Mouse (Mus musculus): ENCODE results near the gene Csrnp2. TPM values are rescaled to one million over a fixed set of nuclear protein-coding genes. Genes with fewer than 3 reads are reported as not detected.

Gene Csrnp2
- polyA plus RNA-seq, 1 experiment, result not detected

DNA sequence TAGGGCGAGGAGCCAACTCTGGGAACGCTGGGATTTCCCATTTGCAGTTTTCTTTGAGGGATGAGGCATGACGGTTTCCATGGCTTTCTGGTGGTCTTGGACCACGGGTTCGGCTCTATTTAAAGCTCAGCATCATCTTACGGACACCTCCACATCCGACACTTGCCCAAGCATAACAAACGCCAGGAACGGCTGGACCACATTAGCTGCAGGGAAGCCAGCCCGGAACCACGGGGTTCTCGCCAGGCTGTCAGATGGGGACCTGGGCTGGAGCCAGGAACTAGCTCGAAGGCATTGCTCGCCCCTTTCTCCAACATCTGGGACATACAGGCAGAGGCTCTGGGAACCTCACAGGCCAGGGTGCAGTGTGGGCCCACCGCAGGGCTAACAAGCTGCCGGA, 44.0 kb downstream of the Csrnp2 start:
- WGBS, result 29% methylated on average over 16 of the region's 16 CpGs
- no peak overlapping the region for H3K27ac ChIP-seq (ENCODE audit: insufficient read depth, low read depth, low read length)
- TF ChIP-seq POLR2A (IDR thresholded peaks at IDR 0.05; ENCODE audit: insufficient read depth, low read depth, low read length) (no peak), CTCF (IDR thresholded peaks at IDR 0.05; ENCODE audit: insufficient read depth, low read depth, low read length) (no peak)

DNA sequence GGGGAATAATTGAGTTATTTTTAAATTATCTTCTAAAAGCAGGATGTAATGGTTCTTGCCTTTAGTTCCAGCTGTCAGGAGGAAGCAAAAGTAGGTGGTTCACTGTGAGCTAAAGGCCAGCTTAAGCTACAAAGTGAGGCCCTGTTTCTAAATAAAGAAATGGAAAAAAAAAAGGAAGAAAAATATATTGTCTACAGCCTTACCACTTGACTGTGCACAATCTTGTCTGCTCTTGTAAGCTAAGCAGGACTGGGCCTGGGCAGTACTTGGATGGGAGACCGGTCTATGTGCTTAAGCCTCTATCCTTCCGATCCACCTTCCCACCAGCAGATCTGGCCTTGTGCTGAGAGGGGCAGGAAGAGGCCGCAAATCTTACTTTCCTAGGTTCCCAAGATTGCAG, 45.8 kb downstream of the Csrnp2 start:
- peaks cover 7% of the 10 kb centered on the region; the same call in 1 of the 2 replicates for H3K4me1 ChIP-seq (ENCODE audit: control insufficient read depth, insufficient read depth, low read length)
- H3K27ac ChIP-seq (ENCODE audit: insufficient read depth, low read depth, low read length), result peak overlapping the region; percentile 38; the same call in 1 of the 2 replicates
- 81% methylated on average over 3 of the region's 3 CpGs for WGBS
- H3K4me3 ChIP-seq (ENCODE audit: insufficient read depth, low read depth, low read length), result no peak overlapping the region
- TF ChIP-seq CTCF (IDR thresholded peaks at IDR 0.05; ENCODE audit: insufficient read depth, low read depth, low read length) (no peak), POLR2A (IDR thresholded peaks at IDR 0.05; ENCODE audit: insufficient read depth, low read depth, low read length) (no peak)

More for the DNA sequence above, 44.0 kb downstream of the Csrnp2 start:
- Histone ChIP-seq H3K4me3 (ENCODE audit: insufficient read depth, low read depth, low read length) (no peak overlapping the region), H3K4me1 (ENCODE audit: control insufficient read depth, insufficient read depth, low read length) (peaks cover 7% of the 10 kb centered on the region; the same call in 1 of the 2 replicates)

GRCm38 (mm10) chr15:100448572-100448971, 46.7 kb downstream of the Csrnp2 start:
- WGBS, result 83% methylated on average over 4 of the region's 4 CpGs
- H3K4me3 ChIP-seq (ENCODE audit: insufficient read depth, low read depth, low read length), result no peak overlapping the region
- TF ChIP-seq CTCF (IDR thresholded peaks at IDR 0.05; ENCODE audit: insufficient read depth, low read depth, low read length) (no peak), POLR2A (IDR thresholded peaks at IDR 0.05; ENCODE audit: insufficient read depth, low read depth, low read length) (no peak)
- no peak overlapping the region for H3K27ac ChIP-seq (ENCODE audit: insufficient read depth, low read depth, low read length)
- peaks cover 10% of the 10 kb centered on the region; the same call in 1 of the 2 replicates for H3K4me1 ChIP-seq (ENCODE audit: control insufficient read depth, insufficient read depth, low read length)

GRCm38 (mm10) chr15:100446887-100447286, 48.4 kb downstream of the Csrnp2 start:
- peaks cover 10% of the 10 kb centered on the region; the same call in 1 of the 2 replicates for H3K4me1 ChIP-seq (ENCODE audit: control insufficient read depth, insufficient read depth, low read length)
- 85% methylated on average over 2 of the region's 2 CpGs for WGBS
- H3K27ac ChIP-seq (ENCODE audit: insufficient read depth, low read depth, low read length), result no peak overlapping the region
- H3K4me3 ChIP-seq (ENCODE audit: insufficient read depth, low read depth, low read length), result no peak overlapping the region
- TF ChIP-seq CTCF (IDR thresholded peaks at IDR 0.05; ENCODE audit: insufficient read depth, low read depth, low read length), result no peak
- TF ChIP-seq POLR2A (IDR thresholded peaks at IDR 0.05; ENCODE audit: insufficient read depth, low read depth, low read length), result no peak

GRCm38 (mm10) chr15:100443126-100443922, 52.0 kb downstream of the Csrnp2 start:
- 3% methylated on average over 29 of the region's 31 CpGs for WGBS
- H3K27ac ChIP-seq (ENCODE audit: insufficient read depth, low read depth, low read length), result peak overlapping the region; percentile 89
- TF ChIP-seq CTCF (IDR thresholded peaks at IDR 0.05; ENCODE audit: insufficient read depth, low read depth, low read length) (no peak), POLR2A (IDR thresholded peaks at IDR 0.05; ENCODE audit: insufficient read depth, low read depth, low read length) (no peak; the same call in 1 of the 2 replicates)

DNA sequence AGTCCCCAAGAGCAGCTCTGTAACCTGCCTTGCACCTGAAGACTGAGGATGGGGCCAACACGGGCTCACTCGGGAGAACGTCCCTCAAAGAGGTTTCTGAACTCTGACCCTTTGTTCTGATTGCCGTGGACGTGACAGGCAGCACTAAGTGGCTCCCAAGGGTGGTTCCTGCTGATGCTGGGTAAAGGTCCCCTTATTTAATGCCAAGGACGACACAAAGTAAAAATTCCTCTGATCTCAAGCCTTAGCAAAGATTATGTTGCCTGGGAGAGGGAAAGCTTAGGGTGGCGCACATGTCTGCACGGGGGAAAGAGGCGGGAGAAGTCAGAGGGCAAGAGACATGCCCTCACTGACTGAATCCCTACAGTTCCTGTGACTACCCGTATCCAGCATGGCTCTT, 58.8 kb downstream of the Csrnp2 start:
- Histone ChIP-seq H3K4me1 (ENCODE audit: control insufficient read depth, insufficient read depth, low read length) (no peaks in the 10 kb centered on the region), H3K4me3 (ENCODE audit: insufficient read depth, low read depth, low read length) (no peak overlapping the region), H3K27ac (ENCODE audit: insufficient read depth, low read depth, low read length) (no peak overlapping the region)
- 70% methylated on average over 10 of the region's 10 CpGs for WGBS
- TF ChIP-seq POLR2A (IDR thresholded peaks at IDR 0.05; ENCODE audit: insufficient read depth, low read depth, low read length), result no peak
- no peak for TF ChIP-seq CTCF (IDR thresholded peaks at IDR 0.05; ENCODE audit: insufficient read depth, low read depth, low read length)

More at GRCm38 (mm10) chr15:100443126-100443922, 52.0 kb downstream of the Csrnp2 start:
- H3K4me3 ChIP-seq (ENCODE audit: insufficient read depth, low read depth, low read length), result peak overlapping the region; percentile 50
- peaks cover 3% of the 10 kb centered on the region; the same call in 1 of the 2 replicates for H3K4me1 ChIP-seq (ENCODE audit: control insufficient read depth, insufficient read depth, low read length)

DNA sequence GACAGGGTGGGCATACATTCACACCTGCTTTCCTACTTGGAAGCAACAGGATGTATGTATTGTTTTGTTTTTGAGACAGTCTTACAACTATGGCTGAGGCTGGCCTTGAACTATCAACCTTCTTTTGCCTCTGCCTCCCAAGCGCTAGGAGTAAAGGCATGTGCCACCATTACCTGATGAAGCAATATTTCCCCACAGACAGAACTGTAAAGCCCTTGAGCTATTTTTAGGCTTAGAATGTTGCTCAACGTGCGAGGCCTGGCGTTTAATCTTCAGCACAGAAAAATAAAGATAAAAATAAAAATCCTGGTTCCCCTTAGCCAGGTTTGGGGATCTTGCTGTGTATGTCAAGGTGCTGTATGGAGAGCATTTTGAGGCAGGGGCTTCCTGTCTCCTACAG, 59.2 kb downstream of the Csrnp2 start:
- TF ChIP-seq CTCF (IDR thresholded peaks at IDR 0.05; ENCODE audit: insufficient read depth, low read depth, low read length) (no peak), POLR2A (IDR thresholded peaks at IDR 0.05; ENCODE audit: insufficient read depth, low read depth, low read length) (no peak)
- H3K4me1 ChIP-seq (ENCODE audit: control insufficient read depth, insufficient read depth, low read length), result no peaks in the 10 kb centered on the region
- no peak overlapping the region for H3K4me3 ChIP-seq (ENCODE audit: insufficient read depth, low read depth, low read length)
- H3K27ac ChIP-seq (ENCODE audit: insufficient read depth, low read depth, low read length), result no peak overlapping the region
- 81% methylated on average over 4 of the region's 4 CpGs for WGBS

DNA sequence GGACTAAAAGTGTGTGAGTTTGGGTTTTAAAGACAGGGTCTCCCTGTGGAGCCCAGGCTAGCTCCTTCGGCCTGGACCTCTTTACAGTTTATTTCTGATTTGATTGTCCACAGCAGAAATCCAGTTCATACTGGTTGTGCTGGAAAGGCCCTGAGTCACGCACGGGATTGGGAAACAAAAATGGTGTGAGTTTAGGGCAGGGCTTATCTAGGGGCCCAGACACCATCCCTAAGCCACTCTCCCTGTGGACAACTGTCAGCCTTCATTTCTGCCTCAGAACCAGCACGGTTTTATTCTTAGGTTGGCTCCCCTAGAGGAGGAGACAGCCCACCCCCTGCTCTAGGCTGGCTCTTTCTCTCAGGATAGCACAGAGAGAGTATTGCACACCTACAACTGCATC, 62.1 kb downstream of the Csrnp2 start:
- no peak overlapping the region for H3K4me3 ChIP-seq (ENCODE audit: insufficient read depth, low read depth, low read length)
- TF ChIP-seq CTCF (IDR thresholded peaks at IDR 0.05; ENCODE audit: insufficient read depth, low read depth, low read length) (no peak), POLR2A (IDR thresholded peaks at IDR 0.05; ENCODE audit: insufficient read depth, low read depth, low read length) (no peak)
- WGBS, result 75% methylated on average over 4 of the region's 4 CpGs
- H3K27ac ChIP-seq (ENCODE audit: insufficient read depth, low read depth, low read length), result no peak overlapping the region
- H3K4me1 ChIP-seq (ENCODE audit: control insufficient read depth, insufficient read depth, low read length), result no peaks in the 10 kb centered on the region

- Histone ChIP-seq H3K4me1 (ENCODE audit: control insufficient read depth, insufficient read depth, low read length) (no peaks in the 10 kb centered on the region), H3K4me3 (ENCODE audit: insufficient read depth, low read depth, low read length) (no peak overlapping the region), H3K27ac (ENCODE audit: insufficient read depth, low read depth, low read length) (no peak overlapping the region)
- WGBS, result 74% methylated on average over 11 of the region's 11 CpGs
- TF ChIP-seq CTCF (IDR thresholded peaks at IDR 0.05; ENCODE audit: insufficient read depth, low read depth, low read length), result no peak
- no peak for TF ChIP-seq POLR2A (IDR thresholded peaks at IDR 0.05; ENCODE audit: insufficient read depth, low read depth, low read length)
These were observed 65.2 kb downstream of the Csrnp2 start for GRCm38 (mm10) chr15:100429959-100430565.

Other genes starting within 250 kb of the Csrnp2 start
- gene Tmprss12, start 214.7 kb downstream of the Csrnp2 start, polyA plus RNA-seq (2012; ENCODE audit: insufficient read depth, insufficient read length, low replicate concordance, missing spikeins), result not detected in 2 replicates
- not detected in 2 replicates for gene Mettl7a1, start 191.3 kb downstream of the Csrnp2 start, polyA plus RNA-seq (2012; ENCODE audit: insufficient read depth, insufficient read length, low replicate concordance, missing spikeins)
- not detected in 2 replicates for gene Mettl7a3, start 160.6 kb downstream of the Csrnp2 start, polyA plus RNA-seq (2012; ENCODE audit: insufficient read depth, insufficient read length, low replicate concordance, missing spikeins)
- not detected in 2 replicates for gene Methig1, start 142.3 kb downstream of the Csrnp2 start, polyA plus RNA-seq (2012; ENCODE audit: insufficient read depth, insufficient read length, low replicate concordance, missing spikeins)
- gene Mettl7a2, start 142.3 kb downstream of the Csrnp2 start, polyA plus RNA-seq (2012; ENCODE audit: insufficient read depth, insufficient read length, low replicate concordance, missing spikeins), result not detected in 2 replicates
- gene Higd1c, start 130.9 kb downstream of the Csrnp2 start, polyA plus RNA-seq (2012; ENCODE audit: insufficient read depth, insufficient read length, low replicate concordance, missing spikeins), result not detected in 2 replicates
- gene Gm5475, start 73.3 kb downstream of the Csrnp2 start, polyA plus RNA-seq (2012; ENCODE audit: insufficient read depth, insufficient read length, low replicate concordance, missing spikeins), result not detected in 2 replicates
- not detected in 2 replicates for gene Slc11a2, start 70.4 kb downstream of the Csrnp2 start, polyA plus RNA-seq (2012; ENCODE audit: insufficient read depth, insufficient read length, low replicate concordance, missing spikeins)
- not detected in 2 replicates for gene Letmd1, start 26.5 kb downstream of the Csrnp2 start, polyA plus RNA-seq (2012; ENCODE audit: insufficient read depth, insufficient read length, low replicate concordance, missing spikeins)
- gene Tfcp2, start 56.5 kb upstream of the Csrnp2 start, polyA plus RNA-seq (2012; ENCODE audit: insufficient read depth, insufficient read length, low replicate concordance, missing spikeins), result not detected in 2 replicates
- gene Pou6f1, start 104.5 kb upstream of the Csrnp2 start, polyA plus RNA-seq (2012; ENCODE audit: insufficient read depth, insufficient read length, low replicate concordance, missing spikeins), result not detected in 2 replicates
- gene Dazap2, start 119.9 kb upstream of the Csrnp2 start, polyA plus RNA-seq (2012; ENCODE audit: insufficient read depth, insufficient read length, low replicate concordance, missing spikeins), result not detected in 2 replicates
- not detected in 2 replicates for gene Smagp, start 141.5 kb upstream of the Csrnp2 start, polyA plus RNA-seq (2012; ENCODE audit: insufficient read depth, insufficient read length, low replicate concordance, missing spikeins)
- not detected in 2 replicates for gene Bin2, start 174.1 kb upstream of the Csrnp2 start, polyA plus RNA-seq (2012; ENCODE audit: insufficient read depth, insufficient read length, low replicate concordance, missing spikeins)
- not detected in 2 replicates for gene Cela1, start 192.4 kb upstream of the Csrnp2 start, polyA plus RNA-seq (2012; ENCODE audit: insufficient read depth, insufficient read length, low replicate concordance, missing spikeins)
- gene Galnt6, start 233.9 kb upstream of the Csrnp2 start, polyA plus RNA-seq (2012; ENCODE audit: insufficient read depth, insufficient read length, low replicate concordance, missing spikeins), result not detected in 2 replicates